Mouse (Mus musculus) spleen, postnatal 36 days (tissue): ENCODE measurements around the gene Polr3c.
"Not testable (repeated sequence)": the region's sequence is repeated elsewhere in the genome, so short reads cannot be mapped to it uniquely, and the experiment has no call there.

ENCODE experiments used
- DNase-seq, 2 experiments: peaks; one replicate each; pipeline ENCODE4 v3.0.0; 2022; ENCODE audit warnings: low spot score in 2 of 2, mixed read lengths in 1 of 2

Polr3c gene

DNA sequence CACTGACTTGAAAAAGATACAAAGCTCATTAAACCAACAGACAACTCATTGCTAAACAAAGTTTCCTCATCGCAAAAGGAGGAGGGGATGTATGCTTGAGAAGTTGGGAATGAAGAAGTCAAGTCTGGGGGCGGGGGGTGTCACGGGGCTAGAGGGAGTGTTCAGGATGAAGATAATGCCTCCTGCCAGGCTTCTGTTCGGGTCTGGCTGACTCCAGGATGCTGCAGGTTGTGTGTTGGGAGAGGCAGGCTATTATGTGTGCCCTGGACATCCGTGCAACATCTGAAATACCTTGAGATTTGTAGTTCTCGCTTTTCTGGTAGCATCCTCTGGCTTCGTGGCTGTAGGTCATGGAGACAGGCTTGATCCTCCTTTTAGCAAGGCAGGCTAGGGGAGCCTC, 49.0 kb downstream of the Polr3c start:
- DNase-seq = no peak

DNA sequence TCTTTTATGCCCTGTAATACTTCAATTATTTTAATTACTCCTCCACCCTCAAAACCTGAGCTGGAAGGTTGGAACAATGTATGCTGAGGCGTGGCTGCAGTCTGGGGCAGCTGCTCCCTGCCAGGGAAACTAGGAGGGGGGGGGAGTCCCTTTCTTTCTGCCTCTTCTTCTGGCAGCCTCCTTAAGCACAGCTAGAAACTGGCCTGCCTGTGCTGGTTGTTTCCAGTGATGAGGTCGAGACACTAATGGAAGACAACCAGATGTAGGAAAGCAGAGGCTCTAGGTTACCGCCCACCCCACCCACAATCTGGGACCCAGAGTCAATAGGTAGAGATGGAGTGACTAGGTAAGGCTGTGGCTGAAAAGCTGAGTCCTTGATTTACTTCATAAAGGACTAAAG, 51.7 kb downstream of the Polr3c start:
- no peak for DNase-seq

GRCm38 (mm10) chr3:96675171-96675570, 52.3 kb downstream of the Polr3c start:
- DNase-seq = no peak

DNA sequence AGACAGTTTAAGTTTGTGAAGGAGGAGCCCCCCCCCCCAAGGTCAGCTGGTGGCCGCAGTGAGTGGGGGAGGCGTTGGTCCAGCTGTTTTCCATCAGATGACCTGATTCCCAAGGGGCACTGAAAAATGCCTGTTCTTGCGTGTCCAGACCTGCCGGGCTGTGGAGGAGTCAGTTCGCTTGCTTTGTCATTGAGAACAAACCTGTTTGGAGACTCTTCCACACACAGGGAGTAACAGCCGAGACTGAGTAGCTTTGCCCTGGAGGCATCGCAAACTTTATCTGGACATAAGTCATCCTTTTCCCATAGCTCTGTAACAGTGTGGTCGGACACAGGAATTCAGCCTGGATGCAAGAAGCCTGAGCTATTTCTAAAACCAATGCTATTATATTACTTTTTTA, 53.0 kb downstream of the Polr3c start:
- DNase-seq = no peak

- DNase-seq = no peak
Observed at GRCm38 (mm10) chr3:96673514-96673913, 53.9 kb downstream of the Polr3c start.

DNA sequence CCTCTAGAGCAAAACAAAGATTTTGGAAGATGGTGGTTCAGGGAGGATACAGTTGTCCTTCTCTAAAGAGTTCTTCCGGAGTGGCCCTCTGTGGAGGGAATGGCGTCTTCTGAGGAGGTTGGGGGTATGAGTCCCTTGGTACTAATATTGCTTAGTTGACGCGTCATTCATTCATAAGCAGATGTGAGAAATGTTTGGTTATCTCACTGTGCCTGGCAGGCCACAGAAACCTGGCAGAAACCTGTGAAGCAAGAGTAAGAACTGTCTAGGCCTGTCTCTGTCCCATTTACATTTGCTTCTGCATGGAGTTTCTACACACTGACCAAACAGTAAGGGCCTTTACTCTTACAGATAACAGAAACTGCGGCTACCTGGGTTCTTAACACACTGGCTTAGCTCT, 55.9 kb downstream of the Polr3c start:
- no peak for DNase-seq

DNA sequence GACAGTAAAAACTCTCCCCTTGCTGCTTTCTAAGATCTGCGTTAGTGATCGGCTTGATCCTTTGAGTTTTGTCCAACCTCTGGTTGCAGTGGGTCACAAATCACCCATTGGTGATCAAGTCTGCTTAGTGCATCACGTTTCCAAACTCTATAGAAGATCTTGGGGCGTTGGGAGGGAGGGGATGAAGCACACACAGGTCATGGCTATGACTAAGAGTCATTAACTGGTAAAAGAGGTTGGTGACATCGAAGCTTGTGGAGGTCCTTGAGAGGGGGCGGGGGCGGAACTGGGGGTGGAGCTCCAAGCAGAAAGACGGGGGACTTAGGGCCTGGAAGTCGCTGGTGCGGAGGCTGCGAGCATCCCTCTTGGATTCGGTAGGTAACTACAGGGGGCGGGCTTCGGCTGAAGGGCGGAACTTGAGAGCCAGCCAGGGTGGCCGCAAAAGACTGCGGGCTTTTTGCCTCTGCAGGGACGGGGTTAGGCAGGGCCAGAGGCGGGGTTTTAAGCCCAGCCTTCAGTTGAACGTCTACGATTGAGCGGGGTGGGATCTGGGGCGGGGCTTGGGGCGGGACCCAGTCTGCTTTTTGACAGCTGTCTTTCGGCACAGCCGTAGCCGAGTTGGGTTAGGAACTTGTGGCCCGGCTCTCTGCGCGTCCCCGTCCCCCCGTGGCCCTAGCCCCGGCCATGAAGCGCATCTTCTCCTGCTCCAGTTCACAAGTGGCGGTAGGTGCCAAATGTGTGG, 57.5 kb downstream of the Polr3c start, which contains the start of gene Ankrd35:
Gene Ankrd35, plus strand, starts transcription at position 405 of the 742 bp plus-strand sequence.
- peak; percentile 83 to 84 for DNase-seq

GRCm38 (mm10) chr3:96668424-96669067, 58.9 kb downstream of the Polr3c start:
- no peak for DNase-seq

DNA sequence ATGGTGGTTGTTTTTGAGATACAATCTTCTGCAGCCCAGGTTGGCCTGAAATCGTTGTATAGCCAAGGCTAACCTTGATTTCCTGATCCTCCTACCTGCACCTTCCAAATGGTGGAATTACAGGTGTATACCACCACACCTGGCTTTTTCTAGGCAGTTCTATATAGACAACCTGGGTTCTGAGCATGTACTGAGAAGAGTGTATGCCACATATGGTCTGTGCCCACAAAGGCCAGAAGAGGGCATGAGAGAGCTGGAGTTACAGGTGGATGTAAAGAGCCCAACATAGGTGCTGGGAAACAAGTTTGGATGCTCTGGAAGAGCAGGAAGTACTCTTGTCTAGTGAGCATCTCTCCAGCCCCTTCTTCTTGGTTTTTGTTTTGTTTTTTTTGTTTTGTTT, 60.1 kb downstream of the Polr3c start:
- DNase-seq = no peak

DNA sequence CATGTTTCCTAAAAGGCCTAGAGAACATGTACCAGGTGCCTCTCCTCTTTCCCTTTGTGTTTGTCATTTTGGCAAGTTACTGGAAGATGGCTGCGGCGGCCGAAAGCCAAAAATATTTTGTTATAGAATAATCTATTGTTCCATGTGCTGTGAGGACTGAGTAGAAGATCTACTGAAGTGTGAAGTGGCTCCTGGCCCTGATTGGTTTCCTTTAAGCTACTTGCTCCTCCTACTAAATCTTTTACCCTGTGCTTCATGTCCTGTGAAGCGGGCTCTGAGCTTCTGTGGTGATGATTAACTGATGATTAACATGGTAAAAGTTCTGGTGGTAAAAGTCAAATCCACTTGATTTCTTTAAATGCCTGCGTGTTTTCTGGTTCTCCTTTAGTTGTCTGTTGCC, 60.5 kb downstream of the Polr3c start:
- no peak for DNase-seq

DNA sequence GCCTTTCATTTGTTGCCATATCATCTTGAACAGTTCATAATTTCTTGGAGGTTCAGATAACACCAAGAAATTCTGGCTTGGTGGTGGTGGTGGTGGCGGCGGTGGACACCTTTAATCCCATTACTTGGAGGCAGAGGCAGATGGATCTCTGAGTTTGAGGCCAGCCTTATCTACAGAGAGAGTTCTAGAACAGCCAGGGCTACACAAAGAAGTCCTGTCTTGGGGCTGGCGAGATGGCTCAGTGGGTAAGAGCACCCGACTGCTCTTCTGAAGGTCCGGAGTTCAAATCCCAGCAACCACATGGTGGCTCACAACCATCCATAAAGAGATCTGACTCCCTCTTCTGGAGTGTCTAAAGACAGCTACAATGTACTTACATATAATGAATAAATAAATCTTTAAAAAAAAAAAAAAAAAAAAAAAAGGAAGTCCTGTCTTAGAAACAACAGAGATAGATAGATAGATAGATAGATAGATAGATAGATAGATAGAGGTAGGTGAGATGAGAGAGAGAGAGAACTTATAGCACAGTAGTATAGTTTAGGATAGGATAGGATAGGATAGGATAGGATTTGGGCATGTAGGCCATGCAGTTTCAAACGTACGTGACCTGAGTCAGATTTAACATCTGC, 61.6 kb downstream of the Polr3c start:
- not testable (repeated sequence) for DNase-seq

GRCm38 (mm10) chr3:96663432-96664239, 63.8 kb downstream of the Polr3c start:
- DNase-seq = peak; percentile 31 to 50

GRCm38 (mm10) chr3:96662731-96663316, 64.6 kb downstream of the Polr3c start:
- no peak for DNase-seq
